Mouse (Mus musculus) midbrain, embryonic 11.5 days (tissue): ENCODE results near the gene Pik3r6. TPM values are rescaled to one million over a fixed set of nuclear protein-coding genes. Genes with fewer than 3 reads are reported as not detected.

Source experiments
- ATAC-seq: fragments of 200-750 bp; cut with Nextera tagmentation; 2 replicates; pipeline ENCODE4 v1.8.0; 2017; ENCODE audit warnings: moderate TSS enrichment, moderate library complexity; ENCODE audit not compliant: low FRiP score
- DNase-seq: peaks from one replicate; pipeline ENCODE4 v3.0.0; 2015; ENCODE audit warnings: low spot score; ENCODE audit errors: missing footprints
- H3K27ac ChIP-seq: fragments of 300-500 bp; sonication (generic); 2 replicates; pipeline ENCODE4 v1.5.1; 2014; ENCODE audit warnings: low read depth, low read length
- H3K27me3 ChIP-seq: fragments of 300-500 bp; sonication (generic); 2 replicates; pipeline ENCODE4 v1.6.1; 2014; ENCODE audit warnings: mild to moderate bottlenecking, low read length, moderate library complexity, mixed read lengths; ENCODE audit not compliant: control insufficient read depth, insufficient read depth
- H3K36me3 ChIP-seq: fragments of 300-500 bp; sonication (generic); 2 replicates; pipeline ENCODE4 v1.6.1; 2014; ENCODE audit warnings: mild to moderate bottlenecking, low read length, moderate library complexity, mixed read lengths; ENCODE audit not compliant: control insufficient read depth, insufficient read depth
- H3K4me1 ChIP-seq: fragments of 300-500 bp; sonication (generic); 2 replicates; pipeline ENCODE4 v1.6.1; 2014; ENCODE audit warnings: low read length; ENCODE audit not compliant: control insufficient read depth, insufficient read depth
- H3K4me2 ChIP-seq: fragments of 300-500 bp; sonication (generic); 2 replicates; pipeline ENCODE4 v1.6.1; 2014; ENCODE audit warnings: mild to moderate bottlenecking, moderate library complexity
- H3K4me3 ChIP-seq: fragments of 300-500 bp; sonication (generic); 2 replicates; pipeline ENCODE4 v1.5.1; 2014; ENCODE audit warnings: low read depth, low read length
- H3K9ac ChIP-seq: fragments of 300-500 bp; sonication (generic); 2 replicates; pipeline ENCODE4 v1.6.1; 2014; ENCODE audit warnings: low read length
- H3K9me3 ChIP-seq: fragments of 300-500 bp; sonication (generic); 2 replicates; pipeline ENCODE4 v1.6.1; 2016; ENCODE audit warnings: low read length; ENCODE audit not compliant: control insufficient read depth
- WGBS: fragments of 180-500 bp; shearing (Covaris S2); extraction: QIAGEN DNeasy Blood & Tissue Kit; methylation state at CpG from one replicate; pipeline ENCODE4 v1.1.7; 2014; 5-methylcytosine and 5-hydroxymethylcytosine counted together
- polyA plus RNA-seq: library from polyadenylated mRNA; unstranded; fragments of >200 nt; fragmentation: Nextera tagmentation; extraction: Ambion mirVana; gene quantifications from 2 replicates; pipeline ENCODE4 v1.2.1, GENCODE M21; 2014

The Pik3r6 gene
- polyA plus RNA-seq, 1 experiment from 2014 or later: 0.98 TPM

DNA sequence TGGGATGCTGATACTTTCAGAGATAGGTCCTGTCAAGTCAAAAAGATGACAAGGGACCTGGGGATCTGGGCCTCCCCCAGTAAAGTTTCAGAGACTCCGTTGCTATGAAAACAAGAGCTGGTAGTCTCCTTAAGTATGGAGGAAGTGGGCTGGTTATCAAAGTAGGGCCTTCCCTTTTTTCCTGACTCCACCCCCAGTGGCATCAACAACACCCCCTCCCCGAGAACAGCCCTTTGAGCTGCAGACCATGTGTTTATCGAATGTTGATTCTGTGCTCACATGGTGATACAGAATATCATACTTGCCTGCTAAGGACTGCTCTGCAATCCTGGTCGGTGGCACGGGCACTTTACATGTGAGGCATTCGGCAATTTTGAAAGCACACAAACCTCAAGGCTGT, 19.6 kb upstream of the Pik3r6 start:
- H3K36me3 ChIP-seq: no peaks in the 10 kb centered on the region
- no peaks in the 10 kb centered on the region for H3K9me3 ChIP-seq
- H3K27me3 ChIP-seq: no peaks in the 10 kb centered on the region
- H3K4me3 ChIP-seq: no peak overlapping the region
- H3K4me1 ChIP-seq: no peaks in the 10 kb centered on the region
- H3K9ac ChIP-seq: no peak overlapping the region
- DNase-seq (no peak), ATAC-seq (no peak)
- WGBS: 82% methylated on average over 6 of the region's 6 CpGs
- no peak overlapping the region for H3K4me2 ChIP-seq
- no peak overlapping the region for H3K27ac ChIP-seq

DNA sequence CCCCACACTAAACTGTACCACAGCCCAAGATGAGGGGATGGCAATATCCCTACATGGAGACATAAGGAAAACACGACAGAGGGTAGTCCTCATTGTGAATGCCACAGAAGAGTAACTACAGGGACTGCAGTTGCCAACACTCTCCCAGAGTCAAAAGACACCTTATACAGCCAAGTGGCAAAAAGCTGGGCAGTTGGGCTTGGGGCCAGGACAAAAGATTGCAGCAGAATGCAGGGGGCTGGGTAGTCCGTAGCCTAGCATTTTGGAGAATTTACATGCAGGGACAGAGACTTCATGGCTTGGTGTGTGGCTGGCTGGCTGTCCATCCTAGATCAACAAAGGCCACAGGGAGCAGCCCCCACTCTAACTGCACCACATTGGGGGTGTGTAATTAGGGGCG, 18.4 kb upstream of the Pik3r6 start:
- Histone ChIP-seq H3K4me2 (no peak overlapping the region), H3K9me3 (no peaks in the 10 kb centered on the region), H3K36me3 (no peaks in the 10 kb centered on the region), H3K27ac (no peak overlapping the region), H3K4me1 (no peaks in the 10 kb centered on the region), H3K4me3 (no peak overlapping the region), H3K9ac (no peak overlapping the region), H3K27me3 (no peaks in the 10 kb centered on the region)
- DNase-seq (no peak), ATAC-seq (no peak)
- 72% methylated on average over 3 of the region's 3 CpGs for WGBS

DNA sequence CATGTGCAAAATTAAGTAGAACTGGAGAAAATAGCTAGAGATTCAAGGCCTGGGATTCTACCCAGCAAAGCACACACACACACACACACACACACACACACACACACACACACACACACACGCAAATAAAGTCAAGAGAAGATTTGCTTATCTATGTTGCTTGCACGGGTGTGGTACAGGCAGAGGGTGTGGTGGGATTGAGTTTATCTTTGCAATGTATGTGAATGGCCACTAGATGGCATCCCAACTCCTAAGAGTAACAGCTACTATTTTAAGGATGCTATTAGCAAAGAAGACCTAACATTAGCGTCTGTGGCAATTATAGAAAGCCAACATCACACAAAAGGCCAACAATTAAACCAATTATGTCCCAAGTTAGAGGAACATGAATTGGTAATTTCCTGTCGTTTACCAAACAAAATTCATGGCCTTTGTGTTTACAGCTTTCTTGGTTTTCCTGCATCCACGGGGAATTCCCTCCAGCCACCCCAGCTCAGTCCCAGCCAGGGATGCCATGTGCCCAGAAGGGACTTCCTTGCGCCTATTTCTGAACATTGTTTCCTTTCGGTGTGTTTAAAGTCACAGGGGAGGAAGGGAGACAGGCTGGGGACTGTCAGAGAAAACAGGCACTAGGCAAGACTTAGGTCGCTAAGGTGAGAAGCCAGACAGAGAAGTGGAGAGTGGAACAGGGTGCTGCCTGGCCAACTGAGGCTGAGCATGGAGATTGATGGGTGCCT, 17.4 kb upstream of the Pik3r6 start:
- 42% methylated on average over 8 of the region's 8 CpGs for WGBS

DNA sequence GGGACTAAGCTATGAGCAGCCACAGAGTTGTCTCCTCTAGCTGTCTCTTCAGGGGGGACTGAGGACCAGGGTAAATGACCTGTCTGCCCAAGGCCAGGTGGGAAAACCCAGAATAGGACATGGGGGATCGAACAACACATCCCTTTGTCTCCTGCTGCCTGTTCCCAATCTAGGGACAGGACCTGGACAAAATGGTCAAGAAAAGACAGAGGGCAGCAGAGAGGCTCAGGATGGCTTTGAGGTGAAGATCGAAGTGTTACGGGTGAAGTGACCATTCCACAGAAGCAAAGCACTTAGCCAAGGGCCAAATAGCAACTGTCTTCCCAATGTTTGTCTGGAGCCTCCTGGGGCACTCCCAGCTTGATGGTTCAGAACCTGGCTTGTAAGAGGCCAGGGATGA, 16.7 kb upstream of the Pik3r6 start:
- H3K36me3 ChIP-seq: no peaks in the 10 kb centered on the region
- H3K27me3 ChIP-seq: no peaks in the 10 kb centered on the region
- H3K9me3 ChIP-seq: no peaks in the 10 kb centered on the region
- no peak overlapping the region for H3K4me3 ChIP-seq
- no peak overlapping the region for H3K4me2 ChIP-seq
- DNase-seq (no peak), ATAC-seq (no peak)
- 85% methylated on average over 3 of the region's 3 CpGs for WGBS
- H3K27ac ChIP-seq: no peak overlapping the region
- no peaks in the 10 kb centered on the region for H3K4me1 ChIP-seq
- H3K9ac ChIP-seq: no peak overlapping the region

More for the DNA sequence above, 17.4 kb upstream of the Pik3r6 start:
- DNase-seq (peak; percentile 95), ATAC-seq (no peak)
- no peak overlapping the region for H3K4me3 ChIP-seq
- H3K27ac ChIP-seq: no peak overlapping the region
- H3K27me3 ChIP-seq: no peaks in the 10 kb centered on the region
- no peaks in the 10 kb centered on the region for H3K4me1 ChIP-seq
- H3K36me3 ChIP-seq: no peaks in the 10 kb centered on the region
- H3K4me2 ChIP-seq: no peak overlapping the region
- no peak overlapping the region for H3K9ac ChIP-seq
- H3K9me3 ChIP-seq: no peaks in the 10 kb centered on the region

DNA sequence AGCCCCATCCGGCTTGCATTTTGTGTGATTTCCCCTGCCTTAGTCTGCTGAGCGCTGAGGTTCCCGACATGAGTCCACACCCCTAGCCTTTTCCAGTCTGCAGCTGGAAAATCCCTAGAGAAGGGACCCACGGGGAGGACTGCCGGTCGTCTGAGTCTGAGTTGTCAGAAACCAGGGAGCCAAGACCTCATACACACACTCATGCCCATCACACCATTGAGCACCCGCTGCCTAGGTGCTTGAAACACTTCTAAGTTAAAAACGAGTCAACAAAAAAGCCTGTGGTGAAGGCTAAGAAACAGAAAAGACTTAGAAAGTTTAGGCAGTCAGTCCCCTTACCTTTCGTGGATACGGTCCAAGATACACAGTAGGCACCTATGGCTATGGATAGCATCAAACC, 15.1 kb upstream of the Pik3r6 start:
- H3K9me3 ChIP-seq: no peaks in the 10 kb centered on the region
- ATAC-seq (no peak), DNase-seq (no peak)
- WGBS: 86% methylated on average over 10 of the region's 10 CpGs
- H3K27me3 ChIP-seq: no peaks in the 10 kb centered on the region
- H3K4me2 ChIP-seq: no peak overlapping the region
- H3K4me1 ChIP-seq: no peaks in the 10 kb centered on the region
- no peaks in the 10 kb centered on the region for H3K36me3 ChIP-seq
- H3K9ac ChIP-seq: no peak overlapping the region
- no peak overlapping the region for H3K4me3 ChIP-seq
- H3K27ac ChIP-seq: no peak overlapping the region

DNA sequence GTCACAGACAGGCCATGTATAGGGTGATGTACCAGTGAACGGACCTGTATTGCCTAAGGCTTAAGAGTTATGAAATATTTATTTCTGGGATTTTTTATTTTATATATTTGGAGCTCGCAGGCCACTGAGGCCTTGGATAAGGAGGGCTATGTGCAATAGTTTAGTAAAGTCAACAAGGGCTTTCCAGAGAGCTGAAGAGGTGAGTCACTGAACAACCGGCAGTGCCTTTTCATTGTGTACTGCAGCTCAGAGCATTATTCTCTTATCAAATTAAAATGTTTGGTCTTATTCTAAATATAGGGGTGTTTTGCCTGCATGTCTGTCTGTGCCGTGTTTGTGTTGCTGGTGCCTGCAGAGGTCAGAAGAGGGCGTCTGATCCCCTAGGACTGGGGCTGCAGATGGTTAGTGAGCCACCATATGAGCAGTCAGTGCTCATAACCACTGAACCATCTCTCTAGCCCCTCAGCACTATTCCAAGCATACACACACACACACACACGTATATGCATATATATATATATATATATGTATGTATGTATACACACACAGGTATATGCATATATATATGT, 14.5 kb upstream of the Pik3r6 start:
- Histone ChIP-seq H3K9me3 (no peaks in the 10 kb centered on the region), H3K27me3 (no peaks in the 10 kb centered on the region), H3K4me1 (no peaks in the 10 kb centered on the region), H3K27ac (no peak overlapping the region), H3K4me3 (no peak overlapping the region), H3K36me3 (no peaks in the 10 kb centered on the region), H3K4me2 (no peak overlapping the region), H3K9ac (no peak overlapping the region)
- ATAC-seq (no peak), DNase-seq (no peak)
- WGBS: 85% methylated on average over 6 of the region's 6 CpGs

DNA sequence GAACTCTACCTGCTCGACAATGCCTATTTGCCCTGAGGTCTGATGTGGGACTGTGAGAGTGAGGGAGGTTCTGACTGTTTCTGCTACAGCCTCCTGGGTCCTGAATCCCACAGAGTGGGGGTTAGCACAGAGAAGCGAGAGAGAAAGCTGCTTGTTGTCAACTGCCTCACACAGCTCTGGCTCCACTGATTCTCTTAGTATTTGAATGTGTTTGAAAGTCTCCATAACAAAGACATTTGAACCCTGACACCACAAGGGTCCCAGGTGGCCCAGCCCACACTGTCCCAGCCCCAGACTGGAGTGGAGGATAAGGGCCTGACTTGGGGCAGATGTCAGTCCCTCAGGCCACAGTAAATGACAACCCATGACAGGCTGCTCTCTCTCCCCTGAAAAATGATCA, 13.6 kb upstream of the Pik3r6 start:
- Histone ChIP-seq H3K36me3 (no peaks in the 10 kb centered on the region), H3K9ac (no peak overlapping the region), H3K4me3 (no peak overlapping the region), H3K27me3 (no peaks in the 10 kb centered on the region), H3K4me1 (no peaks in the 10 kb centered on the region), H3K27ac (no peak overlapping the region), H3K9me3 (no peaks in the 10 kb centered on the region), H3K4me2 (no peak overlapping the region)
- WGBS: 31% methylated on average over 2 of the region's 2 CpGs
- ATAC-seq (no peak), DNase-seq (no peak)

DNA sequence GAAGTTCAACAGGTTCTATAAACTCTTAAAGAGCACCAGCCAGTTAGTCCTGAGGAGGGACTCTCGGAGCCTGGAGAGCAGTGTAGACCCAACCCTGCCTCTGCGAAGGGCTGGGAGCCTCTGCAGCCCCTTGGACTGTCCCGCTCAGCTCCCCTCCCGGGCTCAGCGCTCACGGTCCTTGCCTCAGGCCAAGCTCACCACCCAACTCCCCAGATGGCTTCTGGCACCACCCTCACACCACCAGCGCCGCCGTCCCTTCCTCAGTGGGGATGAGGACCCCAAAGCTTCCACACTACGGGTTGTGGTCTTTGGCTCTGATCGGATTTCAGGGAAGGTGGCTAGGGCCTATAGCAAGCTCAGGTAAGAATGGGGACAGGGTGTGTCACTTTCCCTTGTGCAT, 10.2 kb upstream of the Pik3r6 start:
- no peak overlapping the region for H3K4me2 ChIP-seq
- H3K4me1 ChIP-seq: no peaks in the 10 kb centered on the region
- H3K27ac ChIP-seq: no peak overlapping the region
- no peak overlapping the region for H3K9ac ChIP-seq
- WGBS: 92% methylated on average over 11 of the region's 11 CpGs
- ATAC-seq: no peak
- H3K36me3 ChIP-seq: no peaks in the 10 kb centered on the region
- H3K9me3 ChIP-seq: no peaks in the 10 kb centered on the region
- no peak for DNase-seq
- H3K4me3 ChIP-seq: no peak overlapping the region
- no peaks in the 10 kb centered on the region for H3K27me3 ChIP-seq

DNA sequence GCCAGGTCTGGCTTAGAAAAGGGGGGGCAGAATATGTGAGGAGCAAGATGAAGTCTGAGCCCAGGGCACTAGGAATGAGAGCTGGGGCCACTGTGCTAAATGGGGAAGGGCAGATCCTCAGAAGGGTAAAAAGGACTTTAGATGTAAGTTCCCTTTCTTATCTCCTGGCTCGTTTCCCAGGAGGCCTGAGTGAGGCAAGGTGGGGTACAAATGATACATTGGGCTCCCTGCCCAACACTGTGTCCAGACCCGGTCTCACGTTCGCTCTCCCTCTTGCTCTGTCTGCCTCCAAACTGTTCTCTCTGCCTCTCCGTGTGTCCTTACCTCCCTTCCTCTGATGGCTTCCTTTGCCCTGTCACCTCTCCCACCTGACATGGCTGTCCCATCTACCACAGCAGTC, 9.1 kb upstream of the Pik3r6 start:
- no peak overlapping the region for H3K4me3 ChIP-seq

More for the DNA sequence above, 9.1 kb upstream of the Pik3r6 start:
- Histone ChIP-seq H3K27me3 (no peaks in the 10 kb centered on the region), H3K27ac (no peak overlapping the region), H3K9ac (no peak overlapping the region), H3K36me3 (no peaks in the 10 kb centered on the region), H3K4me2 (no peak overlapping the region), H3K4me1 (no peaks in the 10 kb centered on the region), H3K9me3 (no peaks in the 10 kb centered on the region)
- DNase-seq (no peak), ATAC-seq (no peak)
- WGBS: 86% methylated on average over 5 of the region's 5 CpGs
